Comparison of ENCODE assay signal across 9 mouse cellular contexts in genomic region chr14:25116424-25116823, GRCm38 (mm10).
DNase-seq lines count a peak whose midpoint lies in the region; ATAC-seq and TF ChIP-seq lines count a peak whose summit lies in the region.
"Had no signal": no experiment of that assay in that cellular context is flagged by ENCODE, and none has a peak within 500 bp of the region (broad histone marks: within the 10 kb centered on the region; RNA-seq: fewer than 3 reads in every experiment).

No protein-coding gene starts in this region.

- no peak for TF ChIP-seq EP300 in liver, postnatal 0 days (IDR thresholded peaks at IDR 0.05; ENCODE audit: low read depth)

- no peak overlapping the region for H3K4me2 ChIP-seq in liver, postnatal 0 days (ENCODE audit: low read depth, low read length)
- H3K4me2 ChIP-seq: heart, embryonic 13.5 days had no signal

- no peak overlapping the region for H3K27ac ChIP-seq in liver, postnatal 0 days (ENCODE audit: low read depth)
- H3K27ac ChIP-seq: heart, embryonic 13.5 days had no signal

- ATAC-seq in liver, postnatal 0 days: peak; percentile 57; the same call in 1 of the 2 replicates

- 39% methylated on average over 4 of the region's 4 CpGs for WGBS in liver, postnatal 0 days (ENCODE audit: insufficient replicate concordance)

- H3K9ac ChIP-seq in liver, postnatal 0 days (replicated peaks): no peak overlapping the region
- H3K9ac ChIP-seq: heart, embryonic 13.5 days had no signal

- no peaks in the 10 kb centered on the region for H3K9me3 ChIP-seq in liver, postnatal 0 days (ENCODE audit: low read length)

- H3K4me3 ChIP-seq in liver, postnatal 0 days (ENCODE audit: low read depth, low read length): no peak overlapping the region
- H3K4me3 ChIP-seq: heart, embryonic 13.5 days had no signal

- no peaks in the 10 kb centered on the region for H3K27me3 ChIP-seq in liver, postnatal 0 days (ENCODE audit: insufficient read depth, low read length)
- H3K27me3 ChIP-seq: heart, embryonic 13.5 days had no signal

- H3K4me1 ChIP-seq in liver, postnatal 0 days (ENCODE audit: insufficient read depth): no peaks in the 10 kb centered on the region

- peak; percentile 49 for DNase-seq in ovary, postnatal 10 days (ENCODE audit: low spot score)
- DNase-seq in ovary, adult 18-20 months (ENCODE audit: low spot score): no peak
- peak; percentile 85 for DNase-seq in brain, adult 2 months (ENCODE audit: low read depth, low spot score)
- peak; percentile 64 for DNase-seq in forelimb bud, embryonic 11.5 days (ENCODE audit: low read depth, low spot score)
- DNase-seq in kidney, postnatal 10 days: peak; percentile 88
- DNase-seq in liver, postnatal 0 days: peak; percentile 78
- DNase-seq in right cerebral cortex, postnatal 25 days: peak; percentile 39
- DNase-seq in urinary bladder, postnatal 36 days (ENCODE audit: low spot score in 2 of 2): peak; percentile 66 to 72

- TF ChIP-seq CTCF in liver, postnatal 0 days (IDR thresholded peaks at IDR 0.05; ENCODE audit: low read depth): peak; percentile 92

- H3K36me3 ChIP-seq in liver, postnatal 0 days (replicated peaks; ENCODE audit: insufficient read depth, low read length): no peaks in the 10 kb centered on the region
- H3K36me3 ChIP-seq: heart, embryonic 13.5 days had no signal
